Mouse (Mus musculus): ENCODE measurements around the gene Cep164. TPM values are rescaled to one million over a fixed set of nuclear protein-coding genes. Genes with fewer than 3 reads are reported as not detected.

The Cep164 gene
- total RNA-seq, 2 experiments from 2014 or later: 7.0 TPM

GRCm38 (mm10) chr9:45839139-45839981 is 10.9 kb upstream of the Cep164 start:
- intact Hi-C loops (cut with DNase I): loop anchor here (5.0 kb wide), 1 partner anchor 38 kb away; no protein-coding TSS in a partner anchor
- peak in 1 of 2 experiments; percentile 40 for DNase-seq

GRCm38 (mm10) chr9:45838434-45839138 is 10.1 kb upstream of the Cep164 start, which contains the start of gene Bace1:
TSS of gene Bace1 (plus strand) at chr9:45838580.
- intact Hi-C loops (cut with DNase I): loop anchor here (5.0 kb wide), 1 partner anchor 39 kb away; no protein-coding TSS in a partner anchor
- peak; percentile 83 to 89 for DNase-seq

GRCm38 (mm10) chr9:45838069-45838433 is 9.6 kb upstream of the Cep164 start:
- no peak for DNase-seq
- intact Hi-C loops (cut with DNase I): loop anchor here (5.0 kb wide), 1 partner anchor 39 kb away; no protein-coding TSS in a partner anchor

GRCm38 (mm10) chr9:45833461-45833860 is 5.0 kb upstream of the Cep164 start:
- DNase-seq: no peak

GRCm38 (mm10) chr9:45832898-45833297 is 4.4 kb upstream of the Cep164 start:
- intact Hi-C loops (cut with DNase I): no loop called here
- no peak for DNase-seq

More at GRCm38 (mm10) chr9:45833461-45833860, 5.0 kb upstream of the Cep164 start:
- intact Hi-C loops (cut with DNase I): no loop called here

GRCm38 (mm10) chr9:45829107-45829506 is 616 bp upstream of the Cep164 start:
- intact Hi-C loops (cut with DNase I): no loop called here
- DNase-seq: peak; percentile 50 to 70

- DNase-seq: peak in 1 of 2 experiments; percentile 54
- intact Hi-C loops (cut with DNase I): no loop called here
Measured at GRCm38 (mm10) chr9:45827663-45828290, 714 bp downstream of the Cep164 start.

- DNase-seq: no peak
- intact Hi-C loops (cut with DNase I): no loop called here
Measured at GRCm38 (mm10) chr9:45818406-45819011, 10.0 kb downstream of the Cep164 start.

GRCm38 (mm10) chr9:45815525-45815924 is 13.0 kb downstream of the Cep164 start:
- no peak for DNase-seq
- intact Hi-C loops (cut with DNase I): no loop called here

GRCm38 (mm10) chr9:45815113-45815512 is 13.4 kb downstream of the Cep164 start:
- intact Hi-C loops (cut with DNase I): no loop called here
- peak in 1 of 2 experiments; percentile 28 for DNase-seq

GRCm38 (mm10) chr9:45811946-45812345 is 16.5 kb downstream of the Cep164 start:
- no peak for DNase-seq
- intact Hi-C loops (cut with DNase I): no loop called here

GRCm38 (mm10) chr9:45807761-45808160 is 20.7 kb downstream of the Cep164 start:
- intact Hi-C loops (cut with DNase I): no loop called here
- DNase-seq: no peak

- intact Hi-C loops (cut with DNase I): no loop called here
- no peak for DNase-seq
Measured at GRCm38 (mm10) chr9:45807337-45807736, 21.2 kb downstream of the Cep164 start.

- no peak for DNase-seq
- intact Hi-C loops (cut with DNase I): no loop called here
Measured at GRCm38 (mm10) chr9:45806847-45807246, 21.6 kb downstream of the Cep164 start.

- intact Hi-C loops (cut with DNase I): no loop called here
- DNase-seq: no peak
Measured at GRCm38 (mm10) chr9:45803070-45803774, 25.3 kb downstream of the Cep164 start.

- DNase-seq: no peak
- intact Hi-C loops (cut with DNase I): loop anchor here (2.0 kb wide), 1 partner anchor 17 kb away; no protein-coding TSS in a partner anchor
Measured at GRCm38 (mm10) chr9:45799402-45799801, 29.1 kb downstream of the Cep164 start.

GRCm38 (mm10) chr9:45798467-45799164 is 29.9 kb downstream of the Cep164 start:
- intact Hi-C loops (cut with DNase I): loop anchor here (2.0 kb wide), 1 partner anchor 18 kb away; no protein-coding TSS in a partner anchor
- peak in 1 of 2 experiments; percentile 25 for DNase-seq

GRCm38 (mm10) chr9:45797271-45797670 is 31.2 kb downstream of the Cep164 start:
- intact Hi-C loops (cut with DNase I): no loop called here

GRCm38 (mm10) chr9:45795722-45796121 is 32.8 kb downstream of the Cep164 start:
- DNase-seq: peak in 1 of 2 experiments; percentile 21
- intact Hi-C loops (cut with DNase I): no loop called here

More at GRCm38 (mm10) chr9:45797271-45797670, 31.2 kb downstream of the Cep164 start:
- no peak for DNase-seq

All from heart, postnatal 14 days (tissue).